Mouse (Mus musculus): ENCODE results near the gene Itpripl2.

Gene Itpripl2

DNA sequence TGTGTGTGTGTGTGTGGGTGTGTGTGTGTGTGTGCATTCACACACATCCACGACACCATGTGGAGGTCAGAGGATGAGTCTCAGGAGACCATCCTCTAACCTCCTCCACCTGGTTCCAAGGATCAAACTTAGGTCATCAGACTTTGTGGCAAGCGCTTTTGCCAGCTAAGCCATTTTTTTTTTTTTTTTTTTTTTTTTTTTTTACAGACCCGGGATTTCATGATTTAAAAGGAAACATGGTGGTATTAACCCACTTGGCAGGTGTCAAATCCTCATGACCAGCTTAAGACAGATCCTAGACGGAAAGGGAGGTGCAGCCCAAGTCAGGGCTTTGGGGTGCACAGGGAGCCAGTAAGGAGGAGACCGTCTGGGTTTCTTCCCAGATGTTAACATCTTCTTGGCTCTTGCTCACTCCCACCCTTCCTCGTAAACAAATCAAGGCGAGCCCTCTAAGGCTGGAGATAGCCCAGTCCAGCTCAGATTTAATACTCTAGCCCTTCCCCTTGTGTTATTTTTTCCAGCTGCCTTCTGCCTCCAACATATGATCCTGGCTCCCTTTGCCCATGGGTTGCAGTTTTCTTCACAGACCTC is 47.8 kb downstream of the Itpripl2 start:
- no peak for DNase-seq (ENCODE audit: low spot score in 2 of 2)

DNA sequence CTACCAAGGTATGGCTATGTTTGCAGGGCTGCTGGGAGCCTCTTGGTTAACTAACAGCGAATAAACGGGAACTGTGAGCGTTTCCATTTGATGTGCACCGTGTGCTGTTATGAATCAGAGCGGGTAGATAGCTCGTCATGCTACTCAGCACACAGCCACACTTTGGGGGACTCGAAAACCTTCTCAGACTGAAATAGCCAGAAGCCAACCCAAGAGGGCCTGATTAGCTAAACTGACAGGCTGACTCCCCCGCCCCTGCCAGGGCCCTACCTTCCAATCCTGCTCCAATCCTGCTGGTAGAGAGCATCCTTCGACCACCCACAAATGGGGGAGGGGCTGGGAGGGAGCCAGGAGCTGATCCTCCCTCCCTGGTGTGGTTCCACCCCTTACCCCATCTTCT is 48.4 kb downstream of the Itpripl2 start:
- DNase-seq (ENCODE audit: low spot score in 2 of 2): no peak

DNA sequence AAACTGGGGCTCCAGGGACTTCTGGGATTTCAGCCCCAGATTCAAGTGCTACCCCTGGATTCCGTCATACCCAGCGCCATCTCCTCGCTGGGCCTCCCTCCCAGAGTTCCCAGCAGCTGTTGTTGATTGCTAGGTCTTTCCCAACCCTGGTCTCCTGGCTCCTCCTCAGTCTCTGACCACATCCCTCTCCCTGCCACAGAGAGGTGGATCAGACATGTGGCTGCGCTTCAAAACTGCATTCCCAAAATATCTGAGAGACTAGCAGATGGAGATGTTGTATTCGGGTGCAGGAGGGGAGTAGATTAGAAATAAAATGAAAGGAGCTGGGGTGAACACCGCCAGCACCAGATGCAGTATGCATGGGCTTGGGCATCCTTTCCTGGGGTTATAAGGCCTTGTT is 50.2 kb downstream of the Itpripl2 start:
- DNase-seq (ENCODE audit: low spot score in 2 of 2): no peak

DNA sequence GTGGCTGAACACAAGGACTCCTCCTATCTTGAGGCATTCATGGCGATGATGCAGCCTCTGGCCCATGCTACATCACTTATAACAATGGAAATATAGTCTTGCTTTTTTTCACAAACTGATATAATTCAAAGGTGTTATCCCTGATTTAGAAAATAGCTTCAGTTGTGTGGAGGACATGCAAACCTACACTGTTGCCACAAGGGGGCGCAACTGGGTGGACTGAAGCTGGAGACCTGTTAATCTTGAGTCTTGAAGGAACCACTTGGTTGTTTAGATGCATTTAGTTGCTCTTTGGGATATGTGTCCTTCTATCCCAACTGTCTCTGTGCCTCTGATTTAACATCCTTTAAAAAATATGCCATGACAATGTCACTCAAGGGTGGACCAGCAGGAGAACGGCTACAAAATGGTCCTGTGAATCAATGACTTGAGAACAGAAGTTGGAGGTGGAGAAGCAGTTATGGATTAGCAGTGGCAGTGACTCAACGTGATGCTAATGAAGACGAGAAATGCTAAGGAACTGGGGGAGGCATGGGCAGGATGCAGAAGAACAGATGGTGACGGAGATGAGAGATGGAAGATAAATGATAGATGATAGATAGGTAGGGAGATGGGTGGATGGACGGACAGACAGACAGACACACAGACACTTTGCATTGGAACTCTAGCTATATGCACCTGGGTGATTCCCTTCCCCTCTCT is 54.5 kb downstream of the Itpripl2 start:
- peak; percentile 9 to 55 for DNase-seq (ENCODE audit: low spot score in 2 of 2)
